Mouse (Mus musculus): ENCODE measurements around the gene Fgf18. TPM values are rescaled to one million over a fixed set of nuclear protein-coding genes. Genes with fewer than 3 reads are reported as not detected.

The Fgf18 gene
- polyA plus RNA-seq, 1 experiment from 2014 or later: 10.1 TPM

GRCm38 (mm10) chr11:33074541-33074940 lies 72.7 kb downstream of the Fgf18 start:
- no peak overlapping the region for H3K4me3 ChIP-seq (replicated peaks; ENCODE audit: low read length)
- ATAC-seq (ENCODE audit: low FRiP score) (no peak), DNase-seq (ENCODE audit: low spot score) (no peak)
- H3K9me3 ChIP-seq (ENCODE audit: control insufficient read depth, low read length): no peaks in the 10 kb centered on the region
- H3K27me3 ChIP-seq (ENCODE audit: control insufficient read depth, insufficient read depth, low read length): no peaks in the 10 kb centered on the region
- no peak overlapping the region for H3K9ac ChIP-seq
- H3K27ac ChIP-seq: no peak overlapping the region
- H3K4me1 ChIP-seq (replicated peaks; ENCODE audit: control insufficient read depth, insufficient read depth, low read length): 0 out of 2 replicates have a peak, but pooled peaks cover 4% of the 10 kb centered on the region
- 81% methylated on average over 7 of the region's 7 CpGs for WGBS
- H3K4me2 ChIP-seq (replicated peaks): no peak overlapping the region
- H3K36me3 ChIP-seq (replicated peaks; ENCODE audit: control insufficient read depth, insufficient read depth): no peaks in the 10 kb centered on the region

- no peaks in the 10 kb centered on the region for H3K9me3 ChIP-seq (ENCODE audit: control insufficient read depth, low read length)
- DNase-seq (ENCODE audit: low spot score): no peak
- 89% methylated on average over 5 of the region's 5 CpGs for WGBS
- H3K27ac ChIP-seq: no peak overlapping the region
- ATAC-seq (ENCODE audit: low FRiP score): no peak
- no peaks in the 10 kb centered on the region for H3K27me3 ChIP-seq (ENCODE audit: control insufficient read depth, insufficient read depth, low read length)
- H3K4me1 ChIP-seq (replicated peaks; ENCODE audit: control insufficient read depth, insufficient read depth, low read length): 0 out of 2 replicates have a peak, but pooled peaks cover 4% of the 10 kb centered on the region
- no peak overlapping the region for H3K4me2 ChIP-seq (replicated peaks)
- no peaks in the 10 kb centered on the region for H3K36me3 ChIP-seq (replicated peaks; ENCODE audit: control insufficient read depth, insufficient read depth)
- no peak overlapping the region for H3K9ac ChIP-seq
- H3K4me3 ChIP-seq (replicated peaks; ENCODE audit: low read length): no peak overlapping the region
These were observed 75.8 kb downstream of the Fgf18 start for GRCm38 (mm10) chr11:33071358-33071922.

GRCm38 (mm10) chr11:33070520-33070919 lies 76.7 kb downstream of the Fgf18 start:
- Histone ChIP-seq H3K27ac (no peak overlapping the region), H3K27me3 (ENCODE audit: control insufficient read depth, insufficient read depth, low read length) (no peaks in the 10 kb centered on the region), H3K4me3 (replicated peaks; ENCODE audit: low read length) (no peak overlapping the region), H3K9ac (no peak overlapping the region), H3K4me1 (replicated peaks; ENCODE audit: control insufficient read depth, insufficient read depth, low read length) (0 out of 2 replicates have a peak, but pooled peaks cover 4% of the 10 kb centered on the region), H3K4me2 (replicated peaks) (no peak overlapping the region), H3K36me3 (replicated peaks; ENCODE audit: control insufficient read depth, insufficient read depth) (no peaks in the 10 kb centered on the region), H3K9me3 (ENCODE audit: control insufficient read depth, low read length) (no peaks in the 10 kb centered on the region)
- WGBS: 28% methylated on average over 6 of the region's 6 CpGs
- ATAC-seq (ENCODE audit: low FRiP score): peak; percentile 93
- peak; percentile 74 for DNase-seq (ENCODE audit: low spot score)

Other genes with a start within 250 kb of the Fgf18 start
- 418 and 450 TPM in 2 replicates for gene Npm1, start 15.8 kb upstream of the Fgf18 start, polyA plus RNA-seq (2014; fragmentation: Nextera tagmentation; extraction: Ambion mirVana)
- gene Tlx3, start 56.2 kb upstream of the Fgf18 start, polyA plus RNA-seq (2014; fragmentation: Nextera tagmentation; extraction: Ambion mirVana): 21.2 and 23.0 TPM in 2 replicates
- gene Gm12117, start 129.3 kb upstream of the Fgf18 start, polyA plus RNA-seq (2014; fragmentation: Nextera tagmentation; extraction: Ambion mirVana): not detected in 2 replicates

Data from hindbrain, embryonic 14.5 days (tissue).